Mouse (Mus musculus): ENCODE measurements around the gene Hemk1. TPM values are rescaled to one million over a fixed set of nuclear protein-coding genes. Genes with fewer than 3 reads are reported as not detected.

The Hemk1 gene
- total RNA-seq, 2 experiments from 2014 or later = 9.3 to 11.2 TPM

- intact Hi-C loops (cut with DNase I) = no loop called here
- DNase-seq = no peak
These were observed 7.9 kb upstream of the Hemk1 start for GRCm38 (mm10) chr9:107346081-107346480.

GRCm38 (mm10) chr9:107344027-107344426 lies 5.9 kb upstream of the Hemk1 start:
- intact Hi-C loops (cut with DNase I) = no loop called here
- no peak for DNase-seq

- peak in 1 of 2 experiments; percentile 64 for DNase-seq
- intact Hi-C loops (cut with DNase I) = no loop called here
These were observed 5.2 kb upstream of the Hemk1 start for GRCm38 (mm10) chr9:107343146-107343943.

GRCm38 (mm10) chr9:107342201-107342709 lies 4.1 kb upstream of the Hemk1 start:
- intact Hi-C loops (cut with DNase I) = no loop called here
- DNase-seq = no peak

GRCm38 (mm10) chr9:107340911-107341645 lies 2.9 kb upstream of the Hemk1 start:
- intact Hi-C loops (cut with DNase I) = no loop called here
- no peak for DNase-seq

GRCm38 (mm10) chr9:107340267-107340859 lies 2.2 kb upstream of the Hemk1 start, which contains the start of gene 6430571L13Rik:
Gene 6430571L13Rik, plus strand, starts transcription at chr9:107340602.
- DNase-seq = peak; percentile 88 to 92
- intact Hi-C loops (cut with DNase I) = no loop called here

- intact Hi-C loops (cut with DNase I) = loop anchor here (1.0 kb wide), 1 partner anchor 42 kb away; no protein-coding TSS in a partner anchor
- DNase-seq = no peak
These were observed 1.8 kb downstream of the Hemk1 start for GRCm38 (mm10) chr9:107336386-107336785.

GRCm38 (mm10) chr9:107335909-107336308 lies 2.2 kb downstream of the Hemk1 start:
- intact Hi-C loops (cut with DNase I) = loop anchor here (1.0 kb wide), 1 partner anchor 42 kb away; no protein-coding TSS in a partner anchor
- peak; percentile 63 to 72 for DNase-seq

- intact Hi-C loops (cut with DNase I) = no loop called here
- no peak for DNase-seq
These were observed 3.1 kb downstream of the Hemk1 start for GRCm38 (mm10) chr9:107335046-107335445.

GRCm38 (mm10) chr9:107334356-107334755 lies 3.8 kb downstream of the Hemk1 start:
- DNase-seq = no peak
- intact Hi-C loops (cut with DNase I) = no loop called here

GRCm38 (mm10) chr9:107333686-107334085 lies 4.5 kb downstream of the Hemk1 start:
- intact Hi-C loops (cut with DNase I) = loop anchor here (2.0 kb wide), 1 partner anchor 435 kb away; no protein-coding TSS in a partner anchor
- DNase-seq = no peak

GRCm38 (mm10) chr9:107330791-107331190 lies 7.4 kb downstream of the Hemk1 start:
- intact Hi-C loops (cut with DNase I) = no loop called here
- no peak for DNase-seq

- intact Hi-C loops (cut with DNase I) = no loop called here
- DNase-seq = no peak
These were observed 10.1 kb downstream of the Hemk1 start for GRCm38 (mm10) chr9:107327879-107328620.

- no peak for DNase-seq
- intact Hi-C loops (cut with DNase I) = no loop called here
These were observed 12.2 kb downstream of the Hemk1 start for GRCm38 (mm10) chr9:107325904-107326303.

- intact Hi-C loops (cut with DNase I) = no loop called here
- DNase-seq = no peak
These were observed 13.2 kb downstream of the Hemk1 start for GRCm38 (mm10) chr9:107324799-107325561.

GRCm38 (mm10) chr9:107323558-107323957 lies 14.6 kb downstream of the Hemk1 start:
- peak; percentile 79 to 90 for DNase-seq
- intact Hi-C loops (cut with DNase I) = loop anchor here (1.0 kb wide), 1 partner anchor 15 kb away; no protein-coding TSS in a partner anchor

GRCm38 (mm10) chr9:107322461-107323050 lies 15.6 kb downstream of the Hemk1 start:
- intact Hi-C loops (cut with DNase I) = loop anchor here (1.0 kb wide), 1 partner anchor 14 kb away; no protein-coding TSS in a partner anchor
- no peak for DNase-seq

- DNase-seq = no peak
- intact Hi-C loops (cut with DNase I) = no loop called here
These were observed 22.4 kb downstream of the Hemk1 start for GRCm38 (mm10) chr9:107315791-107316190.

GRCm38 (mm10) chr9:107313926-107314325 lies 24.2 kb downstream of the Hemk1 start:
- intact Hi-C loops (cut with DNase I) = no loop called here
- no peak for DNase-seq
